Mouse (Mus musculus) CH12.LX (cell line): ENCODE results near the gene Stk24.
A peak's percentile ranks its signal among the peaks of the same experiment; 100 is the strongest.

Source experiments
- BHLHE40 ChIP-seq: IDR thresholded peaks from 2 replicates; pipeline ENCODE4 v1.6.1; 2011; ENCODE audit warnings: mild to moderate bottlenecking, low read depth, low read length, improper control_type of control experiment
- CTCF ChIP-seq, 2 experiments: IDR thresholded peaks in 1 of 2; conservative IDR thresholded peaks in 1 of 2; 2 replicates each; pipeline ENCODE4 v1.5.1; 2011 to 2012; ENCODE audit warnings: low read depth in 2 of 2, low read length in 2 of 2, improper control_type of control experiment in 1 of 2, inconsistent platforms in 1 of 2, mild to moderate bottlenecking in 1 of 2, moderate library complexity in 1 of 2
- ETS1 ChIP-seq: conservative IDR thresholded peaks from 2 replicates; pipeline ENCODE4 v1.6.1; 2012; ENCODE audit warnings: low read depth, mild to moderate bottlenecking, inconsistent platforms, low read length, improper control_type of control experiment, moderate library complexity
- GABPA ChIP-seq: IDR thresholded peaks from 2 replicates; pipeline ENCODE4 v1.6.1; 2012; ENCODE audit warnings: low read depth, low read length, improper control_type of control experiment, inconsistent platforms; ENCODE audit not compliant: insufficient replicate concordance
- MAFK ChIP-seq: IDR thresholded peaks from 2 replicates; pipeline ENCODE4 v1.6.1; 2011; ENCODE audit warnings: low read length, improper control_type of control experiment; ENCODE audit not compliant: insufficient replicate concordance
- MYC ChIP-seq: IDR thresholded peaks from 2 replicates; pipeline ENCODE4 v1.6.1; 2011; ENCODE audit warnings: low read depth, mild to moderate bottlenecking, improper control_type of control experiment, low read length
- NRF1 ChIP-seq: IDR thresholded peaks from 2 replicates; pipeline ENCODE4 v1.6.1; 2014; ENCODE audit warnings: low read depth, mild to moderate bottlenecking, inconsistent platforms, low read length, improper control_type of control experiment, moderate library complexity
- POLR2A ChIP-seq: IDR thresholded peaks from 2 replicates; pipeline ENCODE4 v1.6.1; 2011; ENCODE audit warnings: low read depth, mild to moderate bottlenecking, improper control_type of control experiment, low read length
- USF1 ChIP-seq: IDR thresholded peaks from 2 replicates; pipeline ENCODE4 v1.6.1; 2014; ENCODE audit warnings: low read depth, mild to moderate bottlenecking, inconsistent platforms, low read length, improper control_type of control experiment
- ZKSCAN1 ChIP-seq: IDR thresholded peaks from 2 replicates; pipeline ENCODE4 v1.6.1; 2012; ENCODE audit warnings: low read depth, inconsistent platforms, low read length, improper control_type of control experiment, borderline replicate concordance
- ZNF384 ChIP-seq: IDR thresholded peaks from 2 replicates; pipeline ENCODE4 v1.6.1; 2012; ENCODE audit warnings: low read depth, low read length, improper control_type of control experiment, inconsistent platforms

- no peak for TF ChIP-seq POLR2A
- no peak for TF ChIP-seq MYC
- TF ChIP-seq NRF1, result no peak
- TF ChIP-seq ZNF384, result no peak
- TF ChIP-seq BHLHE40, result no peak
- no peak for TF ChIP-seq ETS1
- TF ChIP-seq ZKSCAN1, result no peak
- TF ChIP-seq GABPA, result no peak
- TF ChIP-seq CTCF (conservative IDR thresholded peaks at IDR 0.05 in 1 of 2, IDR thresholded peaks at IDR 0.05 in 1 of 2; ENCODE audit: low read depth in 2 of 2, low read length in 2 of 2), result peak in 1 of 2 experiments; percentile 34; a peak in 2 of 4 replicates
- no peak for TF ChIP-seq MAFK
- TF ChIP-seq USF1, result no peak
These were observed 18.3 kb downstream of the Stk24 start for GRCm38 (mm10) chr14:121361319-121362114.
